Mouse (Mus musculus) ZHBTc4 (cell line): Measurements from ENCODE around the gene Fam43b.
A peak's percentile ranks its signal among the peaks of the same experiment; 100 is the strongest.

ENCODE experiments used
- DNase-seq: peaks from one replicate; pipeline ENCODE4 v3.0.0-alpha.2; 2011; ENCODE audit warnings: low read depth, low spot score

Gene Fam43b

GRCm38 (mm10) chr4:138353438-138354171 lies 42.7 kb downstream of the Fam43b start:
- no peak for DNase-seq

- no peak for DNase-seq
These were observed 43.6 kb downstream of the Fam43b start for GRCm38 (mm10) chr4:138352692-138353091.

- peak; percentile 57 for DNase-seq
These were observed 44.5 kb downstream of the Fam43b start for GRCm38 (mm10) chr4:138351821-138352220.

GRCm38 (mm10) chr4:138348716-138349115 lies 47.6 kb downstream of the Fam43b start:
- DNase-seq = no peak

GRCm38 (mm10) chr4:138347280-138347679 lies 49.0 kb downstream of the Fam43b start:
- no peak for DNase-seq

- DNase-seq = no peak
These were observed 51.3 kb downstream of the Fam43b start for GRCm38 (mm10) chr4:138344891-138345545.
